Mouse (Mus musculus) liver, embryonic 13.5 days (tissue): ENCODE data around the gene Ctnna3. TPM values are rescaled to one million over a fixed set of nuclear protein-coding genes. Genes with fewer than 3 reads are reported as not detected.
"Not testable (repeated sequence)": the region's sequence is repeated elsewhere in the genome, so short reads cannot be mapped to it uniquely, and the experiment has no call there.

ENCODE experiments used
- ATAC-seq: fragments of 200-750 bp; cut with Nextera tagmentation; 2 replicates; pipeline ENCODE4 v1.8.0; 2017; ENCODE audit warnings: low read depth, mild to moderate bottlenecking, moderate number of reproducible peaks, moderate library complexity
- DNase-seq: peaks from one replicate; pipeline ENCODE4 v3.0.0; 2022
- H3K27ac ChIP-seq: fragments of 300-500 bp; sonication (generic); 2 replicates; pipeline ENCODE4 v1.5.1; 2015; ENCODE audit warnings: moderate library complexity, mild to moderate bottlenecking, inconsistent platforms
- H3K27me3 ChIP-seq: fragments of 300-500 bp; sonication (generic); 2 replicates; pipeline ENCODE4 v1.6.1; 2015; ENCODE audit warnings: mild to moderate bottlenecking, inconsistent platforms
- H3K36me3 ChIP-seq: fragments of 300-500 bp; sonication (generic); 2 replicates; pipeline ENCODE4 v1.6.1; 2015; ENCODE audit warnings: mild to moderate bottlenecking, inconsistent platforms
- H3K4me1 ChIP-seq: fragments of 300-500 bp; sonication (generic); replicated peaks from 2 replicates; pipeline ENCODE4 v1.6.1; 2015; ENCODE audit warnings: inconsistent platforms
- H3K4me2 ChIP-seq: fragments of 300-500 bp; sonication (generic); 2 replicates; pipeline ENCODE4 v1.6.1; 2015; ENCODE audit warnings: inconsistent platforms, mild to moderate bottlenecking, moderate library complexity
- H3K4me3 ChIP-seq: fragments of 300-500 bp; sonication (generic); replicated peaks from 2 replicates; pipeline ENCODE4 v1.5.1; 2015; ENCODE audit warnings: mild to moderate bottlenecking, inconsistent platforms
- H3K9ac ChIP-seq: fragments of 300-500 bp; sonication (generic); 2 replicates; pipeline ENCODE4 v1.6.1; 2015; ENCODE audit warnings: mild to moderate bottlenecking, inconsistent platforms
- H3K9me3 ChIP-seq: fragments of 300-500 bp; sonication (generic); replicated peaks from 2 replicates; pipeline ENCODE4 v1.6.1; 2016; ENCODE audit warnings: inconsistent platforms
- WGBS: fragments of 180-500 bp; shearing (Covaris S2); methylation state at CpG from one replicate; pipeline ENCODE4 v1.1.7; 2015; ENCODE audit not compliant: insufficient replicate concordance; 5-methylcytosine and 5-hydroxymethylcytosine counted together
- polyA plus RNA-seq: library from polyadenylated mRNA; unstranded; fragments of >200 nt; fragmentation: Nextera tagmentation; extraction: Ambion mirVana; gene quantifications from 2 replicates; pipeline ENCODE4 v1.2.1, GENCODE M21; 2015

Ctnna3 gene
- polyA plus RNA-seq: 0.05 and 0.13 TPM in 2 replicates

- Histone ChIP-seq H3K36me3 (no peaks in the 10 kb centered on the region), H3K9me3 (no peaks in the 10 kb centered on the region), H3K4me3 (peak within 1 kb of the TSS; percentile 76), H3K4me2 (peak within 1 kb of the TSS; percentile 86), H3K9ac (peak within 1 kb of the TSS; percentile 82), H3K4me1 (peaks cover 30% of the 10 kb centered on the region), H3K27ac (peak within 1 kb of the TSS; percentile 81), H3K27me3 (no peaks in the 10 kb centered on the region)
- WGBS: under 1% methylated on average over 55 of the region's 55 CpGs
- ATAC-seq (peak; percentile 93), DNase-seq (peak; percentile 91)
These were observed at the start of gene Ctnna3 for GRCm38 (mm10) chr10:63429785-63430305. Ctnna3 (plus strand) TSS chr10:63430098.

- Histone ChIP-seq H3K27ac (peak within 1 kb of the TSS; percentile 47; the same call in 1 of the 2 replicates), H3K4me1 (peaks cover 15% of the 10 kb centered on the region), H3K27me3 (no peaks in the 10 kb centered on the region), H3K4me3 (peak within 1 kb of the TSS; percentile 71), H3K9ac (peak within 1 kb of the TSS; percentile 77), H3K9me3 (no peaks in the 10 kb centered on the region), H3K4me2 (peak within 1 kb of the TSS; percentile 96), H3K36me3 (no peaks in the 10 kb centered on the region)
- 5% methylated on average over 24 of the region's 24 CpGs for WGBS
- DNase-seq (no peak), ATAC-seq (no peak)
These were observed 48.2 kb upstream of the Ctnna3 start, which contains the start of gene Sirt1 for GRCm38 (mm10) chr10:63381498-63382280. Sirt1 (minus strand) TSS chr10:63381704.

GRCm38 (mm10) chr10:63382372-63383279, 47.3 kb upstream of the Ctnna3 start, which contains the start of gene Dnajc12:
Dnajc12 (plus strand) TSS chr10:63382443.
- no peaks in the 10 kb centered on the region for H3K36me3 ChIP-seq
- peak within 1 kb of the TSS; percentile 71 for H3K4me3 ChIP-seq
- no peaks in the 10 kb centered on the region for H3K27me3 ChIP-seq
- peak within 1 kb of the TSS; percentile 47; the same call in 1 of the 2 replicates for H3K27ac ChIP-seq
- no peaks in the 10 kb centered on the region for H3K9me3 ChIP-seq
- under 1% methylated on average over 28 of the region's 28 CpGs for WGBS
- H3K4me1 ChIP-seq: peaks cover 17% of the 10 kb centered on the region
- H3K4me2 ChIP-seq: peak within 1 kb of the TSS; percentile 96
- ATAC-seq (peak; percentile 89), DNase-seq (peak; percentile 79)
- peak within 1 kb of the TSS; percentile 77 for H3K9ac ChIP-seq

GRCm38 (mm10) chr10:63385897-63386296, 44.0 kb upstream of the Ctnna3 start:
- peaks cover 25% of the 10 kb centered on the region for H3K4me1 ChIP-seq
- not testable (repeated sequence) for H3K9me3 ChIP-seq, ATAC-seq, H3K27me3 ChIP-seq, H3K36me3 ChIP-seq, DNase-seq
- H3K4me2 ChIP-seq: peak overlapping the region; percentile 78
- peak overlapping the region; percentile 66 for H3K4me3 ChIP-seq
- H3K9ac ChIP-seq: peak overlapping the region; percentile 75; the same call in 1 of the 2 replicates
- WGBS: 15% methylated on average over 5 of the region's 5 CpGs
- H3K27ac ChIP-seq: peak overlapping the region; percentile 78

GRCm38 (mm10) chr10:63386444-63386843, 43.5 kb upstream of the Ctnna3 start:
- DNase-seq (peak; percentile 81), ATAC-seq (peak; percentile 81)
- H3K4me1 ChIP-seq: peaks cover 22% of the 10 kb centered on the region
- peak overlapping the region; percentile 66 for H3K4me3 ChIP-seq
- peak overlapping the region; percentile 78 for H3K27ac ChIP-seq
- peak overlapping the region; percentile 78 for H3K4me2 ChIP-seq
- H3K9me3 ChIP-seq: no peaks in the 10 kb centered on the region
- no peaks in the 10 kb centered on the region for H3K27me3 ChIP-seq
- WGBS: under 1% methylated on average over 19 of the region's 19 CpGs
- no peaks in the 10 kb centered on the region for H3K36me3 ChIP-seq
- H3K9ac ChIP-seq: peak overlapping the region; percentile 75

- H3K9ac ChIP-seq: peak overlapping the region; percentile 75
- H3K4me3 ChIP-seq: peak overlapping the region; percentile 66
- peak overlapping the region; percentile 78 for H3K4me2 ChIP-seq
- no peak for DNase-seq
- H3K4me1 ChIP-seq: peaks cover 16% of the 10 kb centered on the region
- no peaks in the 10 kb centered on the region for H3K27me3 ChIP-seq
- H3K9me3 ChIP-seq: no peaks in the 10 kb centered on the region
- no peak for ATAC-seq
- H3K27ac ChIP-seq: peak overlapping the region; percentile 78
- 3% methylated on average over 10 of the region's 10 CpGs for WGBS
- no peaks in the 10 kb centered on the region for H3K36me3 ChIP-seq
These were observed 42.9 kb upstream of the Ctnna3 start for GRCm38 (mm10) chr10:63386991-63387390.

GRCm38 (mm10) chr10:63388948-63389347, 41.0 kb upstream of the Ctnna3 start:
- H3K27me3 ChIP-seq: no peaks in the 10 kb centered on the region
- no peak for DNase-seq
- no peak overlapping the region for H3K9ac ChIP-seq
- H3K27ac ChIP-seq: no peak overlapping the region; the same call in 1 of the 2 replicates
- ATAC-seq: no peak
- no peaks in the 10 kb centered on the region for H3K36me3 ChIP-seq
- 59% methylated on average over 4 of the region's 4 CpGs for WGBS
- peaks cover 12% of the 10 kb centered on the region; the same call in 1 of the 2 replicates for H3K4me1 ChIP-seq
- no peak overlapping the region for H3K4me3 ChIP-seq
- no peaks in the 10 kb centered on the region for H3K9me3 ChIP-seq
- peak overlapping the region; percentile 10; the same call in 1 of the 2 replicates for H3K4me2 ChIP-seq

GRCm38 (mm10) chr10:63396963-63397362, 32.9 kb upstream of the Ctnna3 start:
- no peaks in the 10 kb centered on the region for H3K9me3 ChIP-seq
- H3K9ac ChIP-seq: no peak overlapping the region
- ATAC-seq: no peak
- H3K4me1 ChIP-seq: no peaks in the 10 kb centered on the region
- 83% methylated on average over 10 of the region's 10 CpGs for WGBS
- H3K36me3 ChIP-seq: peaks cover 6% of the 10 kb centered on the region; the same call in 1 of the 2 replicates
- DNase-seq: no peak
- no peak overlapping the region for H3K27ac ChIP-seq
- H3K4me2 ChIP-seq: no peak overlapping the region
- H3K4me3 ChIP-seq: no peak overlapping the region
- H3K27me3 ChIP-seq: no peaks in the 10 kb centered on the region

- no peak overlapping the region; the same call in 1 of the 2 replicates for H3K27ac ChIP-seq
- no peak overlapping the region for H3K9ac ChIP-seq
- no peak overlapping the region for H3K4me3 ChIP-seq
- ATAC-seq (0 out of 2 replicates have a peak, but pooled peaks have one; percentile 8), DNase-seq (no peak)
- H3K36me3 ChIP-seq: no peaks in the 10 kb centered on the region
- 72% methylated on average over 5 of the region's 5 CpGs for WGBS
- H3K9me3 ChIP-seq: no peaks in the 10 kb centered on the region
- no peak overlapping the region for H3K4me2 ChIP-seq
- H3K27me3 ChIP-seq: no peaks in the 10 kb centered on the region
- H3K4me1 ChIP-seq: 0 out of 2 replicates have a peak, but pooled peaks cover 3% of the 10 kb centered on the region
These were observed 27.0 kb upstream of the Ctnna3 start for GRCm38 (mm10) chr10:63402731-63403504.

GRCm38 (mm10) chr10:63403636-63404035, 26.3 kb upstream of the Ctnna3 start:
- ATAC-seq: 0 out of 2 replicates have a peak, but pooled peaks have one; percentile 20
- H3K9me3 ChIP-seq: no peaks in the 10 kb centered on the region
- no peaks in the 10 kb centered on the region for H3K27me3 ChIP-seq
- H3K36me3 ChIP-seq: no peaks in the 10 kb centered on the region
- no peak overlapping the region for H3K27ac ChIP-seq
- 67% methylated on average over 2 of the region's 2 CpGs for WGBS
- H3K4me2 ChIP-seq: no peak overlapping the region
- H3K4me3 ChIP-seq: no peak overlapping the region
- H3K4me1 ChIP-seq: 0 out of 2 replicates have a peak, but pooled peaks cover 3% of the 10 kb centered on the region
- DNase-seq: no peak
- H3K9ac ChIP-seq: no peak overlapping the region
